8 mouse cellular contexts compared by ENCODE assay signal in genomic region chr10:26799562-26800051, GRCm38 (mm10). TPM values are rescaled to one million over a fixed set of nuclear protein-coding genes. Genes with fewer than 3 reads are reported as not detected.
DNase-seq lines count a peak whose midpoint lies in the region; ATAC-seq lines count a peak whose summit lies in the region.

No protein-coding gene starts in this region.

- 11% methylated on average over 5 of the region's 5 CpGs for WGBS in liver, embryonic 16.5 days (ENCODE audit: insufficient replicate concordance)
- 46% methylated on average over 5 of the region's 5 CpGs for WGBS in hindbrain, embryonic 16.5 days

- no peaks in the 10 kb centered on the region for H3K9me3 ChIP-seq in liver, embryonic 16.5 days (replicated peaks; ENCODE audit: control insufficient read depth, low read length)
- no peaks in the 10 kb centered on the region for H3K9me3 ChIP-seq in hindbrain, embryonic 16.5 days (ENCODE audit: control insufficient read depth, low read length)

- no peak overlapping the region for H3K4me3 ChIP-seq in liver, embryonic 16.5 days (ENCODE audit: low read depth, low read length)
- no peak overlapping the region for H3K4me3 ChIP-seq in hindbrain, embryonic 16.5 days (ENCODE audit: low read length)

- ATAC-seq in liver, embryonic 16.5 days (ENCODE audit: low read depth): peak; percentile 83
- ATAC-seq in hindbrain, embryonic 16.5 days: no peak

- peak overlapping the region; percentile 18; the same call in 1 of the 2 replicates for H3K4me2 ChIP-seq in liver, embryonic 16.5 days (ENCODE audit: low read depth, low read length)
- no peak overlapping the region for H3K4me2 ChIP-seq in hindbrain, embryonic 16.5 days (ENCODE audit: low read length)

- H3K4me1 ChIP-seq in liver, embryonic 16.5 days (ENCODE audit: control insufficient read depth, low read depth, low read length): peaks cover 12% of the 10 kb centered on the region
- no peaks in the 10 kb centered on the region for H3K4me1 ChIP-seq in hindbrain, embryonic 16.5 days (ENCODE audit: control insufficient read depth, insufficient read depth, low read depth, low read length)

- H3K9ac ChIP-seq in liver, embryonic 16.5 days (ENCODE audit: low read depth, low read length): no peak overlapping the region
- no peak overlapping the region for H3K9ac ChIP-seq in hindbrain, embryonic 16.5 days (ENCODE audit: low read depth, low read length)

- no peaks in the 10 kb centered on the region for H3K27me3 ChIP-seq in liver, embryonic 16.5 days (ENCODE audit: control insufficient read depth, insufficient read depth, low read depth, low read length)
- no peaks in the 10 kb centered on the region for H3K27me3 ChIP-seq in hindbrain, embryonic 16.5 days (replicated peaks; ENCODE audit: control insufficient read depth, insufficient read depth, low read length)

- H3K27ac ChIP-seq in liver, embryonic 16.5 days (ENCODE audit: low read length): peak overlapping the region; percentile 49
- no peak overlapping the region for H3K27ac ChIP-seq in hindbrain, embryonic 16.5 days (ENCODE audit: low read depth, low read length)

- intact Hi-C loops in heart, postnatal 36 days (cut with DNase I): no loop called here

- no peaks in the 10 kb centered on the region for H3K36me3 ChIP-seq in liver, embryonic 16.5 days (ENCODE audit: control insufficient read depth, insufficient read depth)
- H3K36me3 ChIP-seq in hindbrain, embryonic 16.5 days (ENCODE audit: control insufficient read depth, insufficient read depth, low read length): no peaks in the 10 kb centered on the region

- DNase-seq in Muller cell, postnatal 12 days (ENCODE audit: inconsistent ontology term): peak; percentile 75
- peak; percentile 62 for DNase-seq in c-Kit-positive CD71-negative TER-119-negative erythroid progenitor cells, embryonic 14.5 days (ENCODE audit: low read depth)
- DNase-seq in heart, postnatal 36 days: peak; percentile 63 to 67
- DNase-seq in spleen, adult 18-20 months: peak; percentile 41 to 54
- DNase-seq in cerebellum, postnatal 10 days: no peak
- no peak for DNase-seq in left cerebral cortex, adult 11 months (ENCODE audit: low spot score)

RNA-seq across cellular contexts. Expression of gene Arhgap18, which starts 46.4 kb away (rescaled TPM):
- 10 to 100 TPM; 17.6 to 18.7 TPM for total RNA-seq in heart, postnatal 36 days (2021)
- 7.9 and 9.7 TPM in 2 replicates for polyA plus RNA-seq in liver, embryonic 16.5 days (2015; fragmentation: Nextera tagmentation; extraction: Ambion mirVana)
- 12.6 and 12.8 TPM in 2 replicates for polyA plus RNA-seq in hindbrain, embryonic 16.5 days (2015; fragmentation: Nextera tagmentation; extraction: Ambion mirVana)

Comparison
In these comparisons a context has a peak if more than half of its experiments do, and no peak if none do; other contexts are left out.
1. DNase-seq: peak in Muller cell, postnatal 12 days (single experiment), c-Kit-positive CD71-negative TER-119-negative erythroid progenitor cells, embryonic 14.5 days (single experiment), heart, postnatal 36 days (2 of 2) and spleen, adult 18-20 months (2 of 2); none in cerebellum, postnatal 10 days (0 of 2) and left cerebral cortex, adult 11 months (single experiment).